Mouse (Mus musculus): Measurements from ENCODE around the gene Ahr.

GRCm38 (mm10) chr12:35576107-35576506 is 41.3 kb upstream of the Ahr start:
- TF ChIP-seq MYOD1 (IDR thresholded peaks at IDR 0.05; ENCODE audit: control insufficient read depth in 1 of 3, insufficient read length in 2 of 3, low read depth in 2 of 3), result no peak
- TF ChIP-seq TCF12 (IDR thresholded peaks at IDR 0.05; ENCODE audit: insufficient read depth, poor library complexity, severe bottlenecking), result no peak
- no peak for TF ChIP-seq POLR2A (IDR thresholded peaks at IDR 0.05; ENCODE audit: insufficient read length, low read depth)
- no peak for TF ChIP-seq MAX (IDR thresholded peaks at IDR 0.05; ENCODE audit: low read depth)
- TF ChIP-seq POLR2AphosphoS2 (IDR thresholded peaks at IDR 0.05; ENCODE audit: insufficient read length, low read depth), result no peak
- no peak for TF ChIP-seq SRF (IDR thresholded peaks at IDR 0.05; ENCODE audit: control insufficient read depth, insufficient read length, low read depth)
- no peak for TF ChIP-seq TCF3 (IDR thresholded peaks at IDR 0.05; ENCODE audit: insufficient read length, low read depth)
- no peak for TF ChIP-seq USF1 (IDR thresholded peaks at IDR 0.05; ENCODE audit: low read depth)
- TF ChIP-seq REST (IDR thresholded peaks at IDR 0.05; ENCODE audit: insufficient read depth, insufficient read length), result no peak
- TF ChIP-seq MYOG (IDR thresholded peaks at IDR 0.05; ENCODE audit: control insufficient read depth in 1 of 3, insufficient read depth in 1 of 3, insufficient read length in 2 of 3, low read depth in 2 of 3), result no peak
